Mouse (Mus musculus) layer of hippocampus, adult 9-11 months (tissue): ENCODE data around the gene Ugt1a8.
"Not testable (repeated sequence)": the region's sequence is repeated elsewhere in the genome, so short reads cannot be mapped to it uniquely, and the experiment has no call there.

Source experiments
- DNase-seq: peaks from one replicate; pipeline ENCODE4 v3.0.0; 2022

Gene Ugt1a8

GRCm38 (mm10) chr1:88224029-88224776 is 136.6 kb downstream of the Ugt1a8 start:
- no peak for DNase-seq

DNA sequence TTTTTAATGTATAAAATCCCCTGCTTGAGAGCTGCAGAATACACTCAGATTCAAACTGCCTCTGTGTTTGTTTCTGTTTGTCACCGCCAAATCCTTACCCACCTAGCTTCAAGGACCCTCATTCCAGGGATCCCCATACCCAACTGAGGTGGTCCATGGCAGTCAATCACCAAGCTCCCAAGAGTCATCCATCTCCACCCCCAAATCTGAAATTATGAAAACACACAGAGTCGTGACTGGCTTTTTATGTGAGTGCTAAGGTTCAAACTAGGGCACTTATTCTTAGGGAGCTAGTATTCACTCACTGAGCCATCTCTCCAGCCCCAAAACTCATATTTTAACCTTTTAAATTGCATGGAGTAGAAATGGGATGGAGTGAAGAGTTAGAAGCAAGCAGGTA is 137.7 kb downstream of the Ugt1a8 start:
- DNase-seq, result not testable (repeated sequence)

DNA sequence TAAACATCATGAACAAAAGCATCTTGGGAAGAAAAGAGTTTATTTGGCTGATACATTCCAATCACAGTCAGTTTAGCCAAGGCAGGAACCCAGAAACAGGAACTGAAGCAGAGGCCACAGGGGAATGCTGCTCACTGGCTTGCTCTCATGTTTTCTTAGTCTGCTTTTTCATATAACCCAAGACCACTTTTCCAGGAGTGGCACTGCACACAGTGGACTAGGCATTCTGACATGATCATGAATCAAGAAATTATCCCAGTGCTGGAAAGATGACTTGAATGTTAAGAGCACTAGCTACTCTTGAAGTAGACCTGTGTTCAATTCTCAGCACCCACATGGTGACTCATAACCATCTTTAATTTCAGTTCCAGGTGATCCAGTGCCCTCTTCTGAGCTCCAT is 138.1 kb downstream of the Ugt1a8 start:
- no peak for DNase-seq

DNA sequence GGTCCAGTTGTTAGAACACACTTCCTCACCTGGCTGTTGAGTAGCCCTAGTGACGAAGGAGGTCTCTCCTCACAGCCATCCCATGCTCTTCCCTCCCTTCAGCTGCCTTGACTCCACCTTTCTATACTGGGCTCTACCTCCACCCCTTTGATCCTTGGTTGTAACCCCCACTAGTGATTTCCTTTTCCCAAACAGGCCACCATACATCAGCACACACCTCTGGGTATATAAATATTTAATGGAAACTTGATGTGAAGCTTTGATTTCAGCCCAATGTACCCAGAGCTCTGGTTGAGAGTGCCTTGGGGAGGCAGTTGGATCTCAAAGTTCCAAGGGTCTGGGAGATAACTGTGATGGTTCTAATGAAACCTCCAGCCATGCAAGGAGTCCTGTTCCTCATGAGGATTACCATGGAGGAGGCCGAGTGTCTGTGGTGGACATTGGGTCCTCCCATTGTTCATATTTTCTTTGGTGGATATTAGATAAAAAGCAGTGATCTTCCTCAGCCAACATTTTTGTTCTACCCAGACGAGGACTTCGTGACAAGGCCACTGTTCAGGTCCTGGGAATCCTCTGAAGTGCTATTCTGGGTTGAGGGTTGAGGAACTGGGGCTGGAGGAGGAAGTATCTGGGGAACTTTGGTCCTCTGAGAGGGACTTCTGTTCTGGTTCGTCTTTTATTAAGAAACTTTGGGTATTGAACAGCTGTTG is 139.2 kb downstream of the Ugt1a8 start, which contains the start of gene Mroh2a:
TSS of gene Mroh2a (plus strand) at position 317 of the 710 bp plus-strand sequence.
- no peak for DNase-seq

- no peak for DNase-seq
Observed at GRCm38 (mm10) chr1:88227482-88227881, 139.9 kb downstream of the Ugt1a8 start.

GRCm38 (mm10) chr1:88228121-88228520 is 140.5 kb downstream of the Ugt1a8 start:
- no peak for DNase-seq

DNA sequence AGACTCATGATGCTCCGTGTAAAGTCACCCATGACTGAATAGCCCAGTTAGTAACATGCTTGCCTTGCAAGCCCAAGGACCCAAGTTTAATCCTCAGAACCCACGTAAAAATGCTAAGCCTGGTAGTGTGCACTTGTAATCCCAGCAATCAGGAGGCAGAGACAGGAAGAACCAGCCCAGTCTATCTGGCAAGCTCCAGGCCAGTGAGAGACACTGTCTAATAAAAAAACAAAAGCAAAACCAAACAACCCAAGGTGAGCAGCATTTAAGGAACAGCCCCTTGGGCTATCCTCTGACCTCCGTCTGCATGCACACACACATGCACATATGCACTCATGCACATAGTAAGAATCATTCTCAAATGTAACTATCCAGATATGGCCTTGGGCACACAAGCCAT is 142.0 kb downstream of the Ugt1a8 start:
- DNase-seq, result no peak

DNA sequence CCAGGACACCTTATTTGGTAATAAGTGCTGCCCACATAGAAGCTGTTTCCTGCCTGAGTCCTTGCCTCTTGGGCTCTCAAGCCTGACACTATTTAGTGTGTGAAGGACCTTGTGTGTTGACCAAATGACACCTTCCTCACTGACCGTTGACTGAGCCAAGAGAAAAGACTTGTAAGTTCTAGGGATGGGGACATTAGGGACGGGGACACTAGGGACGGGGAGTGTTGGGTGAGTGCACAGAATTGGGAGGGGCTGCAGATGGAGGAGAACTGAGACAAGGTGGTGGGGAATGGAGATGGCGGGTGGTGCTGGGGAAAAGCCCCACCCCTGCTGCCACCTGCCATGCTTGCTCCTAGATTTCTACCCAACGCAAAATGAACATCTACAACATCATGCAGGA is 142.4 kb downstream of the Ugt1a8 start:
- DNase-seq, result no peak

GRCm38 (mm10) chr1:88230421-88230820 is 142.8 kb downstream of the Ugt1a8 start:
- DNase-seq, result no peak

DNA sequence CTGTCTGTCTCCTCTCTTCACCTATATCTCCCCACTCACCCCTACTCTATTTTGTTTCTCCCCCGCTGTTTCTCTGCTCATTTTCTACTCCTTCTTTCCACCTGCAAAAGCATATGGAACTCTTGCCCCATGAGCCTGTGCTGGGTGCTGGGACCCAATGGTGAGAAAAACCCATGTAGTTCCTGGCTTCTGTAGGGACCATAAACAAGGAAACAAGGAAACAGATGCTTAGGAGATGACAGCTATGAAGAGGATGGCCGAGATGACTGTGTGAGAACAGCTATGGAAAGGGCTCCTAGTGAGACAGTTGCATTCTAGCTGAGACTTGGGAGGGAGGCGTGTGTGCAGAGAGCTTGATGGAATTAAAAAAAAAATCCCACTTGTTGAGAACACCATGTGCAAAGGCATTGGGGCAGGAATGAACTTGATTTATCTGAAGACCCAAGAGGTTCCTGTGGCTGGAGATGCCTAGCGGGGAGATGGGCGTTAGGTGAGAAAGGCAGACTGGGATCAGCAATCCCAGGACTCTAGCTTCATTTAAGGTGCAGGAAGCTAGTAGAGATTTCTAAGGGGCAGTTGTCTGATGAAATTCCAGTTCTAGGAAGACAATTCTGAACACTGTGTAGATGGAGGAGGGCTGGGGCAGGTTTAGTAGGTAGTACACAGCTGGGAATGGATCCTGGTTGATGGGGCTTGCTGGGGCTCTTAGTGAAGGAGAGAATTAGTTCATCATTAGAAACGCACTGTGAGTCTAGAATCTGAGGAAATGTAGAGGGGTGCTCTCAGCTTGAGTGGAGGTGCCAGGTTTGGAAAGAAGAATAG is 143.6 kb downstream of the Ugt1a8 start:
- DNase-seq, result no peak

DNA sequence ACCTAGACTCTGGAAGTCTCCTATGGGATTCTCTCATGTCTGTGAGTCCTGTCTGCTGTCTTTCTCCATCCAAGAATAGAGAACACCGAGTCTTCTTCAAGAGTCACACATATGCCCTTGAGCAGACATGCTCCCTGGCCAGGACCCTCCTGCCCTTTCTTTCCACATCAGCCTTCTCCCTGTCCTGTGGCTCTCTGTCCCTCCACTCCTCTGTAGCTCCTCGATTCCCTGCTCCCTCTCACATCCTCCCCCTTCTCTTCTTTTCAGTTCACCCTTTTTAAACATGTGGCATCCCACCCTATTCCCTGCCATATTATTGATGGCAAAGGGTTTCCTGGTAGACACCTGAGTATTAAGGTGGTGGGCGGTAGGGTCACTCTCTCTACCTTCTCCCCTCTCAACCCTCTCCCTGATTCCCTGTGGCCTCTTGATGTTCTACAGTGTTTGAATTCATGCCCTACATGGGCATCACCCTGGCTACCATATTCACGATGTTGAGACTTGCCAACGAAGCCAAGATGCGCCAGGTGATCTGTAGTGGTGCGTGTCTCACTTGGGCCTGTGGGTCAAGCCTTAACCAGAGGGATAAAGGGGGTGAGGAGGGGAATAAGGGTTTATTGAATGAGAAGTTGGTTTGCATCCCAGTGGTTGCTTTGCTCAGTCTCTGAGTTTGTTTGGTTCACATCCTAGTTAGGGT is 144.3 kb downstream of the Ugt1a8 start:
- DNase-seq, result no peak

GRCm38 (mm10) chr1:88232664-88233380 is 145.2 kb downstream of the Ugt1a8 start:
- DNase-seq, result no peak

GRCm38 (mm10) chr1:88233421-88234247 is 146.0 kb downstream of the Ugt1a8 start:
- DNase-seq, result no peak

DNA sequence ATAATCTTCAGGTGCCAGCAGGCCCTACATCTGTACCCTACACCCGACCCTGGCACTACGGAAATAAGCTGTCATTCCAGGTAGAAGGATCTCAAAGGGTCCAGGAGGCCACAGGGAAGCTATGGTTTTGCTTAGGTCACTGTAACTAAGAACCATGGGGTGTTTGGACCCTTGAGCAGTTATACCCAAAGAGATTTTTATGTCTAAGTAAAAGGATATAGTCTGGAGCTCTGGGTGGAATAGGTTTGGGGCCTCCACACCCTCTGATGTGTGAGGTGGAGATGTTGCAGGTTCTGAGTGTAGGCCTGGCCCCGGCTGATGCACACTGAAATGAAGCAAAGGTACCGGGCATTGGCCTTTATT is 146.6 kb downstream of the Ugt1a8 start:
- DNase-seq, result no peak

GRCm38 (mm10) chr1:88234646-88235045 is 147.0 kb downstream of the Ugt1a8 start:
- no peak for DNase-seq

DNA sequence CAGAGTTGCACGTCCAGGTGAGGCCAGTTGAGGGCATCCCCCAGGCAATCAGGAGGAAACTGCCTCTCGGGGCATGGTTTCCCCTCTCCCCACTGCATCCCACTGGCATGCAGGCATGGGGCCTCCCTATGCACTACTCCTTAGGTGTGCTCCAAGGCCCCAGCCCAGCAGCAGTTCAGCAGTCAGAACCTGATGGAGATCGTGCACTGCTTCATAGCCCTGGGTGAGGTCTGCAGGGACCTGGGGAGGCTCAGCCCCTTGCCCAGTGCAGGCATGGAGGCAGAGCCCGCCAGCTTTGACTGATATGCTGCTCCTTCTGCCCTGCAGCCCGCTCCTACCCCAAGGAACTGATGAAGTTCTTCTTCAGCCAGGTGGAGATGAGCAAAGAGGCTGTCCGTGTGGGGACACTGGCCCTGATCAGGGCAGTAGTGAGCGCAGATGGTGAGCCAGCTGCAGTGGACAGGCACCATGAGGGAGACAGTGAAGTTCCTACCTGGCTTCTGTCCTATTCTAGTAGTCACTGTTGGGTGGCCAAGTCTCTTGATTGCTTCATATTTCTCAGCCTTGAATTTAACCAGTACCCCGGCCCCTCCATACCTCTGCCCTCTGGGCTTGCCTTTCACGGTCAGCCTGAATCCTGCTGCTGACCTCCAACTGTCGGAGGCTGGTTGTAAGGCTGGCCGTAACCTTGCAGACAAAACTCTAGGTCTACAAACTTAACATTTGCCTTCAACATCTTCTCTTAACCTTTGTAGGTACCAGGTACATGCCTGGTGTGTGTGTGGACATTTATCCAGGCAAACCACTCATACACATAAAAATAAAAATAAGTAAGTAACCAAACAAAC is 147.7 kb downstream of the Ugt1a8 start:
- no peak for DNase-seq

DNA sequence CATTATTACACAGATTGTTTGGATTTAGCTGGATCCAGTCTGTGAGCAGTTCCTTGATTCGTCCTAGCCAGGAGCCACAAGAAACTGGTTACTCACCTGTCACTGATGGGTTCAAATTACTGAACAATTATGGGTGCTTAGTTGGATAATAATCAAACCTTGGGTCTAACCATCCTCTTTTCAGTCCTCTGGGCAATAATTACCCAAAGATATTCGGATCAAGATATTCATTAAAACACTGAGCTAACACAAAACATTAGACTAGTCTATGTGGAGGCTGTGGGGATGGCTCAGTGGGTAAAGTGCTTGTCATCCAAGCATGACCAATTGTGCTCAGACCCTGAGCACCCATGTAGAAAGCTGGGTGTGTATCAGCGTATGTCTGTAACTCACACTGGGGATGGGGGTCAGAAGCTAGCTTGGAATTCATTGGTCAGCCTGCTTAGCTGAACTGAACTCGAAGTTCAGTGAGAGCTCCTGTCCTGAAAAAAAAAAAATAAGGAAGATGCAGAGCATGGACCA is 148.3 kb downstream of the Ugt1a8 start:
- DNase-seq, result no peak

DNA sequence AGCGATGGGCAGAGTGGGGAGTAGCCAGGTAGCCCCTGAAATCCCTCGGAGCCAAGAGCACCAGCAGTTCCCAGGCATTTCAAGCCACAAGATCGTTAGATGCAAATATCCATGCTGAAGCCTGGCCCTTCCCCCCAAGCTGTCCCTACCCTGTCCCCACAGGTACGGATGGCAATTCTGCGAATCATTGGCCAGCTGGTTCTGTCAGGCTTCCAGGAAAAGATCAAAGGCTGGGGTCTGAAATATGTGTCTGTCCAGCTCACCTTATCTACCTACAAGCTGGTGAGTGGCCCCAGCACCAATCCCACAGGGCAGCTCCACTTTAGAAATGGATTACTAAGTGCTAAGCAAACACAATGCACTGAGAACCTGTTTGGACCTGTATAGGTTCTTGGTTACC is 149.7 kb downstream of the Ugt1a8 start:
- no peak for DNase-seq

GRCm38 (mm10) chr1:88238771-88239170 is 151.2 kb downstream of the Ugt1a8 start:
- no peak for DNase-seq

DNA sequence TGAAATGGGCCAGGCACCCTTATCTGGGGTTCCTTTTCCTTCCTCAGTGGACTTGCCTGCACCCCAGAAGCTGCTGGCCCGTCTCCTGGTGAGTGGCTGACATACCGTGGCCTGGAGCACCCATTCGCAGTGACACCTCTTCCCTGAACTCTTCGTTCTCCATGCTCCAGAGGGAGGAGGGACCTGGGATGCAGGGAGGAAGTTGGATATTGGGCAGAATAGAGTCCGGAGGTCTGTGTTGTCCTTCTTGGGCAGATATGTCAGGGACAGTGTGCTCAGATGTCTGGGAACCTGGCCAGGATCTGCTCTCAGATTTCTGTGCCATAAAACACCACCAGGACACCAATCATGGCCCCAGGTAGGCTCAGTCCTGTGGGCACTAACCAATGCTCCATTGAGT is 152.5 kb downstream of the Ugt1a8 start:
- DNase-seq, result no peak
